Mouse (Mus musculus) adrenal gland, postnatal 25 days (tissue): ENCODE data around the gene Gzmc. TPM values are rescaled to one million over a fixed set of nuclear protein-coding genes. Genes with fewer than 3 reads are reported as not detected.
A peak's percentile ranks its signal among the peaks of the same experiment; 100 is the strongest.
"Not testable (repeated sequence)": the region's sequence is repeated elsewhere in the genome, so short reads cannot be mapped to it uniquely, and the experiment has no call there.

Source experiments
- DNase-seq: peaks from one replicate; pipeline ENCODE4 v3.0.0; 2021; ENCODE audit warnings: mixed read lengths
- long read RNA-seq: library from polyadenylated mRNA; stranded (forward); transcript quantifications from one replicate; pipeline ENCODE4 v2.0.0, GENCODE M21; 2021
- total RNA-seq: library from RNA; stranded (reverse); gene quantifications from 2 replicates; pipeline ENCODE4 v1.2.3, GENCODE M21; 2021

Gzmc gene
- total RNA-seq = not detected in 2 replicates
- long read RNA-seq = 0 reads

DNA sequence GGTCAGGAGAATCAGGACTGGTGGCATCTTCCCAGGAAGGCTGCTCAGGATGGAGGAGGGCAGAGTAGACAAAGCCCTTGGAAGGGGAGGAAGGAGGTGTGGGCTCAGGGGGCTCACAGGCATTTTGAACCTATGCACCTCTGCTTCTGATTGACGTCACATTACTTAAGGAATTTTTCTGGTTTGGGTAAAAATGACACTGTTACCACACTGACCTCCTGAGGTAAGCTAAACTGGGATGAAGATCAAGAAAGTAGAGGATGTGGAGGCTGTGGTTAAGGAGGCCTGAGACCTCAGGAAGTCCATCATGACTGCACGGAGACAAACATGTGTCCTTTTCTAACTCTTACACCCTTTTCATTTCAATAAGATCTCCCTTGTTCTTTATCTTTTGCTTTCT, at the start of gene Gzmc:
TSS of gene Gzmc (minus strand) at position 101 of the 400 bp plus-strand sequence.
- DNase-seq = no peak

DNA sequence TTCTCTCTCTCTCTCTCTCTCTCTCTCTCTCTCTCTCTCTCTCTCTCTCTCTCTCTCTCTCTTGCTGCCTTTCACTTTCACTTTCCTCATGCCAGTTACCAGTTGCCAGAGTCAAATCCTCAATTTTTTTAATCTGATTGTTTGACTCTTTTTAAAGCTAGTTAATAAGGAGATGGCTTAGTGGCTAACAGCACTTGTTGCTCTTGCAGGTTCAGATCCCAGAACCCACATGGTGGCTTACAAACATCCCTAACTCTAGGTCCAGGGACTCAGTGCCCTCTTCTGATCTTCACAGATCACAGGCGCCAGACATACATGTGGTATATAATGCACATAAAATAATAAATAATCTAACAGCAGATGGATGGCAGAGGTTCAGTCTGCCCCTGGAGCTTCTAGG, 49.4 kb upstream of the Gzmc start:
- DNase-seq = no peak

DNA sequence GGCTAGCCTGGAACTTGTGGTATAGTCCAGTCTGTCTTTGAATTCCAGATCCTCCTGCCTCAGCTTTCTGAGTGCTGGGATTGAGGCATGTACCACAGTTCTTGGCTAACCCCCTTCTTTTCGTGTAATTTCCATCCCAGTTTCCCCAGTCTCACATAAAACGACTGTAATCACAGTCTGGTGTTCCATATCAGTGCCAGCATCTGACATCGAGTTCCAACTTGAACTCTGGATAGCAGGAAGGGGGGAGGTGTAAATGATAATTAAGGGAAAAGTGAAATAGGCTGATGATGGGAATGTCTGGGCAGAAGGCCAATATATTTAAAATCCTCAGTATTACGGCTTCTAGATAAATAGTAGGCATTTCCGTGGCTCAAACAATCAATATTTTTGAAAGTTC, 46.6 kb upstream of the Gzmc start:
- DNase-seq = no peak

DNA sequence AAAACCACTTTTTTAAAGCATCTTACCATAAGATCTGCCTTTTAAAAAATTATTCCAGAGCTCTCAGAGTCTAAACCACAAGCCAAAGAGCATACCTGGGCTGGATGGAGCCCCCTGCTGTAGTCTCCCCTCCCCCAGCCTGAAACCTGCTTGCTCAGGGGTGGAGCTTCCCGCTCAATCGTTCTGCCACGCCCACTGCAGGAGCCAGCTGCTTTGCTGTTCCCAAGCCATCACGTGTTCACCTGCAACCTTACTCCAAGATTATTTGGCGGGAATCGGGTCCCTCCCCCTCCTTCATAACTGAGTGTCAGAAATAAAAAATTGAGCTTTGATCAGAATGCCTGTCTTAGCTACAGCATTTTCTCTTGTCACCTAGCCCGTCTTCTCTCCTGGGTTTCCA, 44.2 kb upstream of the Gzmc start:
- DNase-seq = not testable (repeated sequence)

DNA sequence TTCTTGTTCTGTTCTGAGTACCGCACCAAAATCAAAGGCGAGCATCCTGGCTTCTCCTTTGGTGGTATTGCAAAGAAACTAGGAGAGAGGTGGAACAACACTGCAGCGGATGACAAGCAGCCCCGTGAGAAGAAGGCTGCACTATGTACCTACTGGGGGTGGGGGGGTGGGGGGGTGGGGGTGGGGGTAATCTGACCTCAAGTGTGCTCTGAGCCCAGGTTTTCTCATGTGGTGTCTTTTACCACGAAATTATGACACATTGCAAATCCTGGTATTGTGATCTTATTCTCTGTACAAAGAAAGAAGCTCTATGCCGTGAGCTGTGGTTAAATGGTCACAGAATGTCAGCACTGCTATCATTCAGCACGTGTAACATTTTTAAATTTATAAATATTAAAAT, 41.6 kb upstream of the Gzmc start:
- not testable (repeated sequence) for DNase-seq

DNA sequence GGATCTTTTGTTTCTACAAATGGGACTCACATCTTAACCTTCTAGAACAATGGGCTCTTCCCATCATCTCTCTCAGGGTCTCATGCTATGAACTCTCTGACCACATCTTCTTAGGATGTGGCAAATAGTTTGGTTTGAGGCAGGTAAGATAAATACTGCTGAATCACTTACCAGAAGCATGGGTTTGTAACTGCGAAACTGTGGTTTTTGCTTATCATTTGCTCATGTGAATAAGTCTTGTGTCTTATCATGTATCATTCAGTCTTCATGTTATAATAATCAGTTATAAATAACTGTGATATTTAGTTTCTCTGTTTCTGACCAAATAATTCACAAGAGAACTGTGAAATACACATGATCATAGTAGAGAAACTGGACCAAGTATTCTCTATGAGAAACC, 31.7 kb upstream of the Gzmc start:
- no peak for DNase-seq

DNA sequence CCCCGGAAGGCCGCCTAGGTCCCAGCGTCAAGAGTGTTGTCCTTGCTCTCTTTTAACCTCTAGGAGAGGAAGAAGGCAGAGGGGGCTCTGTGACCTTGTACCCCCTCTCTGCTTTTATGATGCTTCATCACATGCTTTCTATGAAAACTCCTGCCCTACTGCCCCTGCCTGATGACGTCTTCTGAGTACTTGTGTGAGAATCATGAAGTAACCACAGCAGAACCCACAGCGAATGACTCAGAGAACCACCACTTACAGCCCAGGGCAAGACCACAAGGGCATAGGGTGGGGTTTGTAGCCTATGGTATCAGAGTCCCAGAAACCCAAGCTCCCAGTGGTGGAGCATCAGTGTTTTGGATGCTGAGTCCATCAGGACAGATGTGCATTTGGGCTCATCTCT, 27.7 kb upstream of the Gzmc start, which contains the start of gene Gzmb:
TSS of gene Gzmb (minus strand) at position 108 of the 400 bp plus-strand sequence.
- no peak for DNase-seq

DNA sequence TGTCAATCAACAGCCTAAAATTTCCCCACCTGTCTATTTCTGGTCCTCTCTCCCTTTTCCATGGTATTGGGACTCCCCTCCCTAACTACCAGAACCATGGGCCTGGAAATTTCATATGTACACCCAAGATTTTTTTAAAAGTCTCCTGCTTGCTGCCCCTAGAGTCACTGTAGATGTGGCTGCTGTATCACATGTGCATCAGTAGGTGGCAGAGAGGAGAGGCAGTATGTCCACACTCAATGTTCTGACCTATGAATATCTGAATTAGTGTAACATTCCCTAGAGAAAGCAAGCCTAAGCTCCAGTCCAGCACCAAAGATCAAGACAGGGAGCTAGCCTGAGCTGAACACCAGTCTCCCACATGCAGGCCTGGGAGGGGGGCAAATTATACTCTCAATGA, 6.0 kb upstream of the Gzmc start:
- no peak for DNase-seq

DNA sequence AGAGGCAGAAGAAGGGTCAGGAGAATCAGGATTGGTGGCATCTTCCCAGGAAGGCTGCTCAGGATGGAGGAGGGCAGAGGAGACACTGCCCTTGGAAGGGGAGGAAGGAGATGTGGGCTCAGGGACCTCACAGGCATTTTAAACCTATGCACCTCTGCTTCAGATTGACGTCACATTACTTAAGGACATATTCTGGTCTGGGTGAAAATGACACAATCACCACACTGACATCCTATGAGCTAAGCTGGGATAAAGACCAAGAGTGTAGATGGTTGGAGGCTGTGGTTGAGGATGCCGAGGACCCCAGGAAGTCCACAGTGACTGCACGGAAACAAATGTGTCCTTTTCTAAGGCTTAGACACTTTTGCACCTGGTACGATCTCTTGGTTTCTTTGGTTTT, 23.1 kb downstream of the Gzmc start, which contains the start of gene Gzmf:
TSS of gene Gzmf (minus strand) at position 101 of the 400 bp plus-strand sequence.
- DNase-seq = no peak

DNA sequence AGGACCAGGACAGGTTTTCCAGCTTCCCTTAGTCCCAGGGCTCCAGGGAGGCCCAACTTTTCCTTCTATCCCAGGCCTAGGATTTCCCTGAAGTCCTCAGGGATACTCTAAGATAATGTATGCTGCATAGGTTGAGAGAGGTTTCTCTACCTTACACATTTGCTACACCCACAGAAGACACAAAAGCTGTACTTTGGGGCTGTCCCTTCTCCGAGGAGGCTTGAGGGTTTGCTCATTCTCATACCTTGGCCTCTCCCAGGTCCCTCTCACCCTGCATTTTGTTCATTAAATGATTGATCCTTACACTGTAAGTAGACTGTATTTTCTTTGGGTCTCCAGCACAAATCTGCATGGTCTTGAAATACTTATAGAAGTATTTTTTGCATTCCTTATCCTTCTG, 28.8 kb downstream of the Gzmc start:
- DNase-seq = no peak

DNA sequence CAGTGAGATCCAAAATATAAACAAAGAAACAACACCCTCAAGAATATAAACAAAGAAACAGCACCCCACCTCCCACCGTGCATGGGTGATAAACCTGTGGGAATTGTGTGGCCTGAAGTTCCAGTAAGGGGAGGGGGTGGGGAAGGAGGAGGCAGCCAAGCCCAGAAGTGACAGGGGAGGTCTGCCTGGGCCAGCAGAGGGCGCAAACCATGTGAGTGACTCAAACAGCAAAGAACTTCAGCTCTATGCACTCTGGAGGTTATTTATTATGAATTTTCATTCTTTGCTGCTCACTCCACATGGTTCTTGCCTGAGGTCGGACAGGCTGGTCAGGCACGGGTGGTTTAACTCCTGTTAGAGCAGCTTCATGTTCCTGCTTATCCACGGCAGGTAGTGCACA, 29.4 kb downstream of the Gzmc start:
- DNase-seq = peak; percentile 47

DNA sequence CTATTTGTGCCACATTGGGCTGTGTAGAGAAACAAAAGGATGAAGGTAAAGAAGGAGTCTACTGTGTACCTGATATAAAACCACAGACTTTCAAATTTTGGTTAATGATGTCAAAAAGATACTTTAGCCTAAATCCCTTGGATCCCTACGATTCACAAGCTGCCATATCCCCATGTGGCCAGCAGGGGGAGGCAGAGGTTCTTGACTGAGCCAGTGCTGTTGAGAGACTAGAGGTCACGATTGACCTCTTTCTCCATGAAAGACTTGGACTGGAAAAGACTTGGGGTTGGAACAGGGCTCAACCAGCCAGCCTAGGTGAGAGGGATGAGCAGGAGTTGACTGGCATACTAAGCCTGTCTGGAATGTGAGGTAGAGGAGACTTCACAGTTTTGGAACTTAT, 30.5 kb downstream of the Gzmc start:
- DNase-seq = peak; percentile 71

DNA sequence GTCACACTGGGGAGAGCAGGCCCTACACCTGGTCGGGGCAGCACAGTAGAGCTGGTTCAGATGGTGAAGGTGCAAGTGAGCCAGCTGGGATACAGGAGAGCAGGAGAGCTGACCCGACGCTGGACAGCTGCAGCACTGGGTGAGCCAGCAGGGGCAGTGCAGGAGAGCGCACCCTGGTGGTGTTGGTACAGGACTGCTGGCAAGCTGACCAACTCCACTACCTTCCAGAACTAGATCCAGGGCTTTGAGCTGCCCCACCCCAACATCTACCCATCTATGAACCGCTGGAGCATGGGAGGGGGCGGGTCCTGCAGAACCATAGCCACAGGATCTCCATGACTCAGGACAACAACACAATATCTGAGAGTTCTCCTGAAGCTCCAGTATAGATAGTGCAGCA, 47.5 kb downstream of the Gzmc start:
- DNase-seq = peak; percentile 29

DNA sequence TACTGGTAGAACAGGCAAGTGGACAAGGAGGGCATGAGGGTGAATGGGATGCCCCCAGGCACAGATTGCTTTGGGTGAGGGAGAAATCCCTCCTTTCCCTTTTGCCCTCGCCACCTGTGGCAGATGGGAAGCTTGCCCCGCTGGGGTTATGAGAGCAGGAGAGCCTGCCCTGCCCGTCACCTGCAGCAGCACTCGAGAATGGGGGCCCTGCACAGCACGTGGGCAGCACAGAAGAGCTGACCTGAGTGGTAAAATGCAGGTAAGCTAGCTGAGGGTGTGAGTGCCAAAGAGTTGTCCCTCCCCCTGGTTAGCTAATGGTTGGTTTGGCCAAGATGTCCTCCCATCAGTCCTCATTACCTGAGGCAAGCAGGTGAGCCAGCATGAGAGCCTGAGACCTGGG, 47.9 kb downstream of the Gzmc start:
- DNase-seq = no peak

Other genes starting within 250 kb of the Gzmc start
- gene Mcpt1, start 216.7 kb downstream of the Gzmc start, total RNA-seq = not detected in 2 replicates
- not detected in 2 replicates for gene Mcpt9, start 204.2 kb downstream of the Gzmc start, total RNA-seq
- not detected in 2 replicates for gene Mcpt2, start 192.6 kb downstream of the Gzmc start, total RNA-seq
- 0.97 and 1.1 TPM in 2 replicates for gene Mcpt4, start 172.3 kb downstream of the Gzmc start, total RNA-seq
- not detected in 2 replicates for gene Mcpt8, start 149.4 kb downstream of the Gzmc start, total RNA-seq
- gene Ctsg, start 132.1 kb downstream of the Gzmc start, total RNA-seq = not detected in 2 replicates
- not detected in 2 replicates for gene Gzme, start 114.0 kb downstream of the Gzmc start, total RNA-seq
- gene Gzmd, start 102.0 kb downstream of the Gzmc start, total RNA-seq = not detected in 2 replicates
- not detected in 2 replicates for gene Gzmg, start 75.1 kb downstream of the Gzmc start, total RNA-seq
- not detected in 2 replicates for gene Gzmn, start 60.1 kb downstream of the Gzmc start, total RNA-seq
- not detected in 2 replicates for gene Gzmf, start 23.2 kb downstream of the Gzmc start, total RNA-seq
- not detected in 2 replicates for gene Gzmb, start 27.6 kb upstream of the Gzmc start, total RNA-seq
- gene Atp12a, start 130.4 kb upstream of the Gzmc start, total RNA-seq = not detected in 2 replicates
- 1.6 and 1.7 TPM in 2 replicates for gene Rnf17, start 167.9 kb upstream of the Gzmc start, total RNA-seq